Mouse (Mus musculus): ENCODE data around the gene Aldh1a1. TPM values are rescaled to one million over a fixed set of nuclear protein-coding genes. Genes with fewer than 3 reads are reported as not detected.

The Aldh1a1 gene
- total RNA-seq, 2 experiments from 2014 or later: 164 to 219 TPM

DNA sequence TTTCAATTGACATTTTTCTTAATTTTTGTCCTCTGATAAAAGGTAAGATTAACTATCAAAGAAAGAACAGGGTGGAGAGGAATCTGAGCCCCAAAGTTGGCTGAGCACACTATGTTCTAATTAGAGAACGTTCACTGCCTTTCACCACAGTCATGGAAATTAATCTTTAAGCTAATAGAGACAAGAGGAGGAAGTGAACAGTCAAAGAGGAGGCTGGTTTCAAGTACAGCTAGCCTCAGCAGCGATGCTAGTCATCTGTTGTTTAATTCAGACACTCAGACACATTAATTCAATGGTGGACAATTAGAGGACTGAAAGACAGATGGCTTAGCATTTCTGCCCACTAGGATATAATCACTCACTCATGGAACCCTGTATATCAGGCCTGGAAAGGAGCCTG, 157.5 kb downstream of the Aldh1a1 start:
- no peak for DNase-seq (ENCODE audit: low spot score)

- DNase-seq (ENCODE audit: low spot score): no peak
Observed at GRCm38 (mm10) chr19:20653082-20653676, 160.7 kb downstream of the Aldh1a1 start.

DNA sequence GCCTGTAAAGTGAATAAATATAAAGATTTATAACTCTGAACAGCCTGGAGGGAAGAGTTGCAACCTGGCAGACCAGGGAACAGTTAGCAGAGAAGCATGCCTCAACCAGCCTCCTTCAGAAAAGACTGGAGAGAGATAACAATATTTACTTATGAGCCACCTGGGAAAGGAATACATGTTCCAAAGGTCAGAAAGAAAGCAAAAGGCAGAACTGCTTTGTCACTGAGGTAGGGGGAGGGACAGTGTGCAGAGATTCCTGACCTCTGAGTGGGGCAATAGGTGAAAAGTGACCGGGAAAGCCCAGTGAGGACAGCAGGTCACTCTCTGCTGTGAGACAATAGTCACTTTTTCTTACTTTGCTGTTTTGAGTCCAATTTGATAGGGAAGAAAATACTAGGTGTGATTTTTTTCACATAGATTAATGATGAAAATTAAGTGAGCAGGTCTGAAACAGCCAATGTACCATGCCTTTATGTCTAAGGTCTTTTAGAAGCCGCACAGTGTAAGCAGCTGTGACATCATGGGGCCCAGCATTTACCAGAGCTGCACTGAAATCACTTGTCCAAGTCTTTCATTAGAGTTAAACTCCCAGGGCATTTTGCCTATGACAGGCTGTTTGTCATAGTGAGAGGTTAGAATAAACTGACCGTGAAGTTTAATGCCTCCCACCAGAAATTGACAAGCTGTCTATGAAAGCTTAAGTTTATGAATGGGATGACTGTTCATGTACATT, 161.8 kb downstream of the Aldh1a1 start:
- DNase-seq (ENCODE audit: low spot score): no peak

- no peak for DNase-seq (ENCODE audit: low spot score)
Observed at GRCm38 (mm10) chr19:20677697-20678355, 185.3 kb downstream of the Aldh1a1 start.

Other genes with a start within 250 kb of the Aldh1a1 start
- 10 to 100 TPM; 10.5 to 21.5 TPM for gene Anxa1, start 101.8 kb upstream of the Aldh1a1 start, total RNA-seq (2021)
- 1 to 10 TPM in 1 of 2 experiments, under 1 TPM in 1; 0.32 to 1.0 TPM for gene Aldh1a7, start 234.8 kb downstream of the Aldh1a1 start, total RNA-seq (2021)

All from gastrocnemius, adult 18-20 months (tissue).